Mouse (Mus musculus) central nervous system, embryonic 14 days (tissue): ENCODE results near the gene Ttc37. TPM values are rescaled to one million over a fixed set of nuclear protein-coding genes. Genes with fewer than 3 reads are reported as not detected.

Experiments used
- polyA plus RNA-seq: library from polyadenylated mRNA; depleted of rRNA; stranded (reverse); fragments of >200 nt; gene quantifications from 2 replicates; pipeline ENCODE4 v1.2.3, GENCODE M21; 2012; rRNA removed

Ttc37 gene
- polyA plus RNA-seq: 14.5 TPM in 2 replicates

DNA sequence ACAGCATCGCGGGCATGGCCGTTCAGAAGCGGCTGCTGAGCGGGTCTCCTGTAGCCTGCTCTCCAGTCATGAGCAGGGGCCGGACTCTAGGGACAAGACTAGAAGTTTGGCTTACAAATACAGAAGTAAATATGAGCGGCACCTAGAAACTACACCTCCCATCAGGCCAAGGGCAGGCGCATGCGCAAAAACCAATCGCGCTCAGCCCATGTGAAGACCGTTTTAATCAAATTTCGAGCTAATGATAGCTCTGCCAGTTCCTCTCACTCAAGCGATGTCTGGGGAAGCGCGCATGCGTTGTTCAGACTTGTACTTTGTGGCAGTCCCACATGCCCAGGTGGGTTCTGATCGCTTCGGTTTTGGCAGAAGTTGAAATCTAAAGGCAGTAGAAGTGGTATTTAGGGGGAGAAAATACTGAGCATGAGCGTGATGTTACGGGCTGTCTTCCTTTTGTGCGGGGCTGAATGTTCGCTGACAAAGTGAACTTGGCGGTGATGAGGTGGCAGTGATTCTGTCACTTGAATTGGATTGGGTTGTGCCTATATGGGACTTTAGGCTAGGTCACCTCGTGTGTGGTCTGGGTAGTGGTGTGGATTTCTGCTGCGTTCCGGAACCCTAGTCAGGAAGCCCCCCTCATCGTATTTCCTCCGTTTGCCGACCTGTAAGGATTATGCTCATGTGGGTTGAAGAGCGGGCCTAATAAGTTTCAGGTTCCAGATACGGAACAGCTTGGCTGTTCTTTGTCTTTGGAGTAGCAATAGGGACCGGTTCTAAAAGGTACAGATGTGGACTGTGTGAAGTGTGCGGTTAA lies at the start of gene Ttc37, which contains the start of gene Arsk:
Gene Ttc37, plus strand, starts transcription at position 242 of the 811 bp plus-strand sequence.
Gene Arsk, minus strand, starts transcription at position 168 of the 811 bp plus-strand sequence.

DNA sequence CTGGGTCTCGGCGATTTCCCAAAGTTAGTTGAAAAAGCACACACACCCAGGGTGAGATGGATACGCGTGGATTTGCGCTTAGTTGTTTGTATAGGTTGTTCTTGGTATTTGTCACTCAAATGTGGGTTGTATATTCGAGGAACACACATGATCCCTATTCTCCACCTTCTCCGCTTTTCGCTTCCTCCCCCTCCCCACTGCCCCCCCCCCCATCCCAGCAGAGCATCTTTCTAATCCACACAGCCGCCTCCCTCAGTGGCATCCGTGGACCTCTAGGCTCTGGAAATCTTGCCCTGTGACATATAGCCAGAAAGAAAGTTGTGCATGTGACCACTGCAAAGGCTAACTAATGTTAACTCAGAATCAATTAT lies 41.7 kb upstream of the Ttc37 start, which contains the start of gene Gpr150:
Gene Gpr150, minus strand, starts transcription at position 101 of the 371 bp plus-strand sequence.

Other genes starting within 250 kb of the Ttc37 start
- gene Rhobtb3, start 154.8 kb upstream of the Ttc37 start, polyA plus RNA-seq: 22.8 and 23.8 TPM in 2 replicates
- 0.41 and 0.64 TPM in 2 replicates for gene Spata9, start 131.6 kb upstream of the Ttc37 start, polyA plus RNA-seq
- gene Rfesd, start 80.0 kb upstream of the Ttc37 start, polyA plus RNA-seq: 12.4 and 13.3 TPM in 2 replicates
- gene Gpr150, start 41.7 kb upstream of the Ttc37 start, polyA plus RNA-seq: 0.95 and 1.1 TPM in 2 replicates
- 4.4 and 4.5 TPM in 2 replicates for gene Arsk, start 74 bp upstream of the Ttc37 start, polyA plus RNA-seq
- gene Fam81b, start 206.3 kb downstream of the Ttc37 start, polyA plus RNA-seq: 0.19 and 0.64 TPM in 2 replicates